Mouse (Mus musculus) heart, embryonic 14.5 days (tissue): ENCODE data around the gene Hnrnpl. TPM values are rescaled to one million over a fixed set of nuclear protein-coding genes. Genes with fewer than 3 reads are reported as not detected.

ENCODE experiments used
- ATAC-seq: fragments of 200-750 bp; cut with Nextera tagmentation; 2 replicates; pipeline ENCODE4 v1.8.0; 2017; ENCODE audit warnings: low read depth, moderate TSS enrichment; ENCODE audit not compliant: insufficient number of reproducible peaks, insufficient read depth, low FRiP score
- H3K27ac ChIP-seq, 2 experiments: fragments of 200-500 bp in 1 of 2; fragments of 300-500 bp in 1 of 2; sonication (generic) in 1 of 2; replicated peaks in 1 of 2; 2 replicates each; pipeline ENCODE4 v1.5.1; 2012 to 2014; ENCODE audit warnings: low read depth in 2 of 2, low read length in 2 of 2, control low read depth in 1 of 2, mild to moderate bottlenecking in 1 of 2, mixed read lengths in 1 of 2; ENCODE audit not compliant: control insufficient read depth in 1 of 2, insufficient read depth in 1 of 2
- H3K27me3 ChIP-seq: fragments of 300-500 bp; sonication (generic); 2 replicates; pipeline ENCODE4 v1.6.1; 2014; ENCODE audit warnings: mild to moderate bottlenecking, low read length, control low read depth; ENCODE audit not compliant: control insufficient read depth, insufficient read depth
- H3K36me3 ChIP-seq: fragments of 300-500 bp; sonication (generic); 2 replicates; pipeline ENCODE4 v1.6.1; 2014; ENCODE audit warnings: mild to moderate bottlenecking, control low read depth, low read length, mixed read lengths; ENCODE audit not compliant: control insufficient read depth, insufficient read depth
- H3K4me1 ChIP-seq, 2 experiments: fragments of 200-500 bp in 1 of 2; fragments of 300-500 bp in 1 of 2; sonication (generic) in 1 of 2; 2 replicates each; pipeline ENCODE4 v1.6.1; 2012 to 2014; ENCODE audit warnings: low read length in 2 of 2, control low read depth in 1 of 2, mixed read lengths in 1 of 2; ENCODE audit not compliant: control insufficient read depth in 2 of 2, insufficient read depth in 2 of 2
- H3K4me2 ChIP-seq: fragments of 300-500 bp; sonication (generic); 2 replicates; pipeline ENCODE4 v1.6.1; 2014; ENCODE audit warnings: mild to moderate bottlenecking, low read length
- H3K4me3 ChIP-seq, 2 experiments: fragments of 200-500 bp in 1 of 2; fragments of 300-500 bp in 1 of 2; sonication (generic) in 1 of 2; 2 replicates each; pipeline ENCODE4 v1.5.1; 2012 to 2014; ENCODE audit warnings: low read length in 2 of 2, mild to moderate bottlenecking in 2 of 2, control low read depth in 1 of 2, low read depth in 1 of 2, moderate library complexity in 1 of 2; ENCODE audit not compliant: control insufficient read depth in 1 of 2, insufficient read depth in 1 of 2
- H3K9ac ChIP-seq: fragments of 300-500 bp; sonication (generic); 2 replicates; pipeline ENCODE4 v1.6.1; 2014; ENCODE audit warnings: mild to moderate bottlenecking, low read length
- H3K9me3 ChIP-seq: fragments of 300-500 bp; sonication (generic); 2 replicates; pipeline ENCODE4 v1.6.1; 2016; ENCODE audit warnings: low read length, control low read depth; ENCODE audit not compliant: control insufficient read depth
- WGBS: fragments of 180-500 bp; shearing (Covaris S2); extraction: QIAGEN DNeasy Blood & Tissue Kit; methylation state at CpG from one replicate; pipeline ENCODE4 v1.1.7; 2014; 5-methylcytosine and 5-hydroxymethylcytosine counted together
- polyA plus RNA-seq: library from polyadenylated mRNA; unstranded; fragments of >200 nt; fragmentation: Nextera tagmentation; extraction: Ambion mirVana; gene quantifications from 2 replicates; pipeline ENCODE4 v1.2.1, GENCODE M21; 2014

The Hnrnpl gene
- polyA plus RNA-seq, 1 experiment from 2014 or later = 155 TPM

GRCm38 (mm10) chr7:28824941-28825685, 16.8 kb downstream of the Hnrnpl start, which contains the start of gene Ech1:
Ech1 (plus strand) TSS chr7:28825217.
- peaks cover 19 to 36% of the 10 kb centered on the region in 2 experiments for H3K4me1 ChIP-seq

GRCm38 (mm10) chr7:28825686-28826401, 17.5 kb downstream of the Hnrnpl start:
- no peak for ATAC-seq
- peak overlapping the region; percentile 93 for H3K27ac ChIP-seq
- WGBS = 28% methylated on average over 11 of the region's 11 CpGs
- peak overlapping the region; percentile 50 to 68 for H3K4me3 ChIP-seq
- peak overlapping the region; percentile 71 for H3K4me2 ChIP-seq
- peak overlapping the region; percentile 79 for H3K9ac ChIP-seq
- no peaks in the 10 kb centered on the region for H3K9me3 ChIP-seq
- H3K36me3 ChIP-seq = peaks cover 49% of the 10 kb centered on the region
- H3K4me1 ChIP-seq = peaks cover 19 to 33% of the 10 kb centered on the region in 2 experiments
- no peaks in the 10 kb centered on the region for H3K27me3 ChIP-seq

More at GRCm38 (mm10) chr7:28824941-28825685, 16.8 kb downstream of the Hnrnpl start, which contains the start of gene Ech1:
- H3K9ac ChIP-seq = peak within 1 kb of the TSS; percentile 79
- no peaks in the 10 kb centered on the region for H3K9me3 ChIP-seq
- H3K4me3 ChIP-seq = peak within 1 kb of the TSS; percentile 50 to 68
- H3K27me3 ChIP-seq = no peaks in the 10 kb centered on the region
- peak within 1 kb of the TSS; percentile 71 for H3K4me2 ChIP-seq
- H3K27ac ChIP-seq = peak within 1 kb of the TSS; percentile 93
- H3K36me3 ChIP-seq = peaks cover 49% of the 10 kb centered on the region
- 3% methylated on average over 33 of the region's 33 CpGs for WGBS
- peak; percentile 66 for ATAC-seq

GRCm38 (mm10) chr7:28826402-28826772, 18.0 kb downstream of the Hnrnpl start:
- Histone ChIP-seq H3K36me3 (peaks cover 49% of the 10 kb centered on the region), H3K27ac (peak overlapping the region; percentile 30 to 93; a peak in 2 of 4 replicates), H3K9ac (peak overlapping the region; percentile 79), H3K4me1 (peaks cover 21 to 33% of the 10 kb centered on the region in 2 experiments), H3K9me3 (no peaks in the 10 kb centered on the region), H3K4me3 (peak overlapping the region in 1 of 2 experiments; percentile 50; a peak in 2 of 4 replicates), H3K27me3 (no peaks in the 10 kb centered on the region), H3K4me2 (peak overlapping the region; percentile 71)
- ATAC-seq = no peak
- 89% methylated on average over 7 of the region's 7 CpGs for WGBS

GRCm38 (mm10) chr7:28827338-28827737, 19.0 kb downstream of the Hnrnpl start:
- Histone ChIP-seq H3K4me2 (no peak overlapping the region), H3K4me3 (no peak overlapping the region), H3K27me3 (no peaks in the 10 kb centered on the region), H3K27ac (no peak overlapping the region), H3K9me3 (no peaks in the 10 kb centered on the region), H3K9ac (no peak overlapping the region), H3K36me3 (peaks cover 49% of the 10 kb centered on the region), H3K4me1 (peaks cover 23 to 32% of the 10 kb centered on the region in 2 experiments)
- 42% methylated on average over 3 of the region's 3 CpGs for WGBS
- no peak for ATAC-seq

DNA sequence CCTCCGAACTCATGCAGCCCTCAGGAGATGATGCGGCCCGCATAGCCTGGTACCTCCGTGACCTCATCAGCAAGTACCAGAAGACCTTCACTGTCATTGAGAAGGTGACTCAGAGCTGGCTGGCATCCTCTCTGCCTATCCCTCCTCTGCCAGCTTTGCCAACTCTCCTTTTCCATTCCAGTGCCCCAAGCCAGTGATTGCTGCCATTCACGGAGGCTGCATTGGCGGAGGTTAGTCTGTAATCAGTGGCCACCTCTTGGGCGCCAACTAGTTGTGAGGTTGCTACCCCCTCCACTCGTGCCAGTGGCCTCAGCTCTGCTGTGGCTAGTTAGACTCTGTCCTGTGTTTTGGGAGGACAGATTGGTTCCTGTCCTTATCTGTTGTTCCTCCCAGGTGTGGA, 21.5 kb downstream of the Hnrnpl start:
- H3K27ac ChIP-seq = no peak overlapping the region
- H3K4me2 ChIP-seq = no peak overlapping the region
- no peak overlapping the region for H3K4me3 ChIP-seq
- ATAC-seq = no peak
- H3K9ac ChIP-seq = no peak overlapping the region
- H3K36me3 ChIP-seq = peaks cover 42% of the 10 kb centered on the region
- H3K4me1 ChIP-seq = peaks cover 17 to 28% of the 10 kb centered on the region in 2 experiments
- no peaks in the 10 kb centered on the region for H3K27me3 ChIP-seq
- 92% methylated on average over 8 of the region's 8 CpGs for WGBS
- no peaks in the 10 kb centered on the region for H3K9me3 ChIP-seq

DNA sequence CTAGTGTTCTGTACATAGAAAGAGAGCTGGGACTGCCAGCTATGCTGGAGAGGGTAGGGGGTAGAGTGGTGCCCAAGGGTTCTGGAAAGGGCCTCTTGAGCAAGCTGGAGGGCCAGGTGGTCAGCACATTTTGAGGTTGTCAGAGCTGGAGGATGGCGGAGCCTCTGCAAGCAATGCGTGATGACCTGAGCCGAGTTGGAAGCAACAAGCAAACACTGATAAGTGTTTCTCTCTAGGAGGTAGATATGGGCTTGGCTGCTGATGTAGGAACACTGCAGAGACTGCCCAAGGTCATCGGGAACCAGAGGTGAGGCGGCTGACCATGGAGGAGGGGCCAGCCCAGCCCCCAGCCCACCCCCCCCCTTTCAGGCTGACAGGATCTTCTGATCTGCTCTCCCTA, 22.6 kb downstream of the Hnrnpl start:
- no peak overlapping the region for H3K9ac ChIP-seq

GRCm38 (mm10) chr7:28831411-28832125, 23.2 kb downstream of the Hnrnpl start:
- no peak overlapping the region for H3K4me3 ChIP-seq
- no peak overlapping the region for H3K27ac ChIP-seq
- peaks cover 36% of the 10 kb centered on the region for H3K36me3 ChIP-seq
- H3K27me3 ChIP-seq = no peaks in the 10 kb centered on the region
- 76% methylated on average over 17 of the region's 17 CpGs for WGBS
- no peak for ATAC-seq
- H3K4me2 ChIP-seq = no peak overlapping the region
- H3K9me3 ChIP-seq = no peaks in the 10 kb centered on the region
- H3K9ac ChIP-seq = no peak overlapping the region
- peaks cover 8 to 16% of the 10 kb centered on the region in 2 experiments; a peak in 3 of 4 replicates for H3K4me1 ChIP-seq

More for the DNA sequence above, 22.6 kb downstream of the Hnrnpl start:
- ATAC-seq = no peak
- no peak overlapping the region for H3K27ac ChIP-seq
- H3K27me3 ChIP-seq = no peaks in the 10 kb centered on the region
- no peak overlapping the region for H3K4me3 ChIP-seq
- H3K36me3 ChIP-seq = peaks cover 42% of the 10 kb centered on the region
- H3K4me2 ChIP-seq = no peak overlapping the region
- WGBS = 51% methylated on average over 5 of the region's 5 CpGs
- peaks cover 12 to 22% of the 10 kb centered on the region in 2 experiments for H3K4me1 ChIP-seq
- H3K9me3 ChIP-seq = no peaks in the 10 kb centered on the region
